Mouse (Mus musculus): ENCODE results near the gene Pnp2.
"Not testable (repeated sequence)": the region's sequence is repeated elsewhere in the genome, so short reads cannot be mapped to it uniquely, and the experiment has no call there.

The Pnp2 gene

DNA sequence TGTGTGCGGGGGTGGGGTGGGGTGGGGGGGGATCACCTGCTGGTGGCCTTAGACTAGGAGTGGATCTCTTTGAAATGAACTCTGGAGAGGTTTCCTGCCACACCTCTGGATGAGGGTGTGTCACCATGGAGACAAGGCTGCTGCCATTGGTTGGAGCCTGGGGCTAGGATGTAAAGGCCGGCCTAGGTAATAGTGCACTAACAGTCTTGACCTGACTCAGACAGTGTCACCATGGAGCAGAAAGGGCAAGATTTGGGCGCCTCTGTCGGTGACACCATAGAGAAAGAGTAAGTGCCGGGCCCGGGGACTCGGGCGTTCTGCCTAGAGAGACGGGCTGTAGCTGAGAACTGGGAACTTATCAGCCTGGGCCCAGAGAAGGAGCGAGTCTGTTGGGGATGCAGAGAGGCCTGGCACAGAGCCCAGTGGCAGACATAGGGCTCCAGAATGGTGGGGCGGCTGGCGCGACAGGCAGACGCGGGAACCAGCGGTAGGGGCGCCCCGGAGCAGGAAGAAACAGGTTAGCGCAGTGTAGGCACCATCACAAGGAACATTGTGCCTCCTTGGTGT lies at the start of gene Pnp2:
TSS of gene Pnp2 (plus strand) at position 51 of the 567 bp plus-strand sequence.
- in situ Hi-C loops (cut with MboI, MseI), result not testable (repeated sequence)

DNA sequence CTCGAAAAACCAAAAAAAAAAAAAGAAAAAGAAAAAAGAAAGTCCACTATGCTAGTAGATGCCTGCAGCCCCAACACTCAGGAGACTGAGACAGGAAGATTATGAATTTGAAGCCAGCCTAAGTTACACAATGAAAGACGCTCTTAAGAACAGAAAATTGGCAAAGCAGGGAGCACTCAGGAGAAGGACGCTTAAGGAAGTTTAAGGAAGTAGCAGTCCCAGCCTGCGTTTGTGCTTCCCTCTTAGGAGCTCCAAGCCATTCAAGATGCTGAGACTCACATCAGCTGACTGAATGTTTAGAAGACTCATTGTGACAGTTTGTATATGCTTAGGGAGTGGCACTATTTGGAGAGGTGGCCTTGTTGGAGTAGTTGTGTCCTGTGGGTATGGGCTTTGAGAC lies 47.7 kb upstream of the Pnp2 start:
- in situ Hi-C loops (cut with MboI, MseI), result loop anchor here in 1 of 2 experiments (10.0 kb wide), 1 partner anchor 597 kb away; no protein-coding TSS in a partner anchor

GRCm38 (mm10) chr14:50911356-50911755 lies 44.4 kb upstream of the Pnp2 start:
- in situ Hi-C loops (cut with MboI, MseI), result no loop called here

- in situ Hi-C loops (cut with MboI, MseI), result not testable (repeated sequence)
These were observed 32.4 kb upstream of the Pnp2 start for GRCm38 (mm10) chr14:50923437-50923836.

DNA sequence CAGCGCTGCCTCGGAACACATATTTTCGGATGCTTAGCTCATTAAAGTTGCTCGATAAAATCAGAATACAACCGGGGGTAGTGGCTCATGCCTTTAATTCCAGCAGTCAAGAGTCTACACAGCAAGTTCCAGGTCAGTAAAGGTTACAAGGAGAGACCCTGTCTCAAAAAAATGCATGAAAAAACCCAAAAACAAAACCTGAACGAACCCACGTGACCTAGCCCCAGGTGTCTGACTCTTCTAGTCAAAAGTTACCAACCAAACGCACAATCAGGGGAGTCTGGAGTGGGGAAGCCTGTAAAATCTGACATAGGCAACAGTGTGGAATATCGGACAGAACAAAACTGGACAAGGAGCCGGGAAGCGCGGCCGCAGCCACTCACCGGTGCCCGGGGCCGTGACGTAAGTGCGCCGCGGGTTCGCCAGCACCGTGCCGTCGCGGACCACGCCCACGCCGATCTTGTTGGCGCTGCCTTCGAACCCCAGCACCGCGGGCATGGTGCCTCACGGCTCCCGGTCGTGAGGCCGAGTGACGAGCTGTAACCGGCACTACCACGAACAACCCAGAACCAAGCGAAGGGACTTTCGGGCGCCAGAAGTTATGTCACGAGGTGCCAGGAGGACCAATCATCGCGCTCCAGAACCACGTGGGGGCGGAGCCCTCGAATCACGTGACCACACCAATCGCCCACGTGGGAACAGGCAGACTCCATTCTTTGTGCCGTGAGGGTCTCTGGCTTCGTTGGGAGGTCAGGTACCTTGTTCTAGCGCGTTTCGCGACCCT lies 31.3 kb upstream of the Pnp2 start, which contains the start of the genes Osgep and Apex1:
TSS of gene Osgep (minus strand) at position 613 of the 784 bp plus-strand sequence.
TSS of gene Apex1 (plus strand) at position 688 of the 784 bp plus-strand sequence.
- in situ Hi-C loops (cut with MboI, MseI), result loop anchor here (5.0 to 25.0 kb wide), 2 partner anchors 112 to 143 kb away; partner anchors contain the start of genes Ccnb1ip1 (in 1 of the 2) and Parp2 (in 1 of the 2)

DNA sequence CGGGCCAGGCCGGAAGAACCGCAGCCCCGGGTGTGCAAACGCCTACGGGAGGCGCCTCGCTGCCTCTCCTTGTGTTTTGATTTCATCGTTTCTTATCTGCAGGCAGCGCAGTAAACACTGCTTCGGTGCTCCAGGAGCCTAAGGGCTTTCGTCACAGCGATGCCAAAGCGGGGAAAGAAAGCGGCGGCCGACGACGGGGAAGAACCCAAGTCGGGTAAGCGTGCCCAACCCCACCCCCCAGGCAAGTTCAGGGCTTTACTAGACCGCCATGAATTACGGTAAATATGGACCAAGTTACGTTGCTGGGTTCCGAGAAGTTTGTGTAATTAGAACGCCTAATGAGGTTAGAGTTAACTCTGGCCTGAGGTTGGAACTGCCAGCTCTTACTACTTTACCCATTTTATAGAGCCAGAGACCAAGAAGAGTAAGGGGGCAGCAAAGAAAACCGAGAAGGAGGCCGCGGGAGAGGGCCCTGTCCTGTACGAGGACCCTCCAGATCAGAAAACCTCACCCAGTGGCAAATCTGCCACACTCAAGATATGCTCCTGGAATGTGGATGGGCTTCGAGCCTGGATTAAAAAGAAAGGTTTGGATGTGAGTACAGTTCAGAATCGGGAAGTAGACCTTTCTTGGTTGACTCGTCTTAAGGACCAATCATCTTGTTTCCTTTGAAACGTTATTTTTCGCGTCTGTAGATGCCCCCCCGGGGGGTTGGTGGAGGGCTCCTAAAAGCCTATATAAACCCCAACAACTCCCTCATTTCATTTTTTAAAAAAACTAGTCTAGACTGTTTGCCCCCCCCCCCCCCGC lies 30.5 kb upstream of the Pnp2 start:
- in situ Hi-C loops (cut with MboI, MseI), result loop anchor here (5.0 to 25.0 kb wide), 2 partner anchors 113 to 142 kb away; partner anchors contain the start of genes Ccnb1ip1 (in 1 of the 2) and Parp2 (in 1 of the 2)

DNA sequence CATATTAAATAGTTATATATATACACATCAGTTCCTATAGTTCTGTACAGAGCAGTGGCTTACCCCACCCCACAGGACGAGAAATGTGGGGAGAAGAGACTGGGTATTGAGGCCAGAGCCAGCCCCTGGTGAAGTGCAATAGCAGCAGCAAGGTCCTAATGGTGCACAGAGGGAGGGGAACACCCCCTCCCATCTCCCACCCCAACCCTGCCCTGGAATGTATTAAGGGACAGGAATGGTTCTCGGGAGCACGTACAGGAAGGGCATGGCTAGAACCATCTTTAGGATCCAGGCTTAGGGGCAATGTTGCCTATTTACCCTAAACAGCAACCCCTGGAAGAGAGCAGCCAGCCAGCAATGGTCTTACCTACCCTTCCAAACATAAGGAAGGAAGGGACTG lies 28.4 kb upstream of the Pnp2 start:
- in situ Hi-C loops (cut with MboI, MseI), result loop anchor here (5.0 to 25.0 kb wide), 2 partner anchors 115 to 140 kb away; partner anchors contain the start of genes Ccnb1ip1 (in 1 of the 2) and Parp2 (in 1 of the 2)

DNA sequence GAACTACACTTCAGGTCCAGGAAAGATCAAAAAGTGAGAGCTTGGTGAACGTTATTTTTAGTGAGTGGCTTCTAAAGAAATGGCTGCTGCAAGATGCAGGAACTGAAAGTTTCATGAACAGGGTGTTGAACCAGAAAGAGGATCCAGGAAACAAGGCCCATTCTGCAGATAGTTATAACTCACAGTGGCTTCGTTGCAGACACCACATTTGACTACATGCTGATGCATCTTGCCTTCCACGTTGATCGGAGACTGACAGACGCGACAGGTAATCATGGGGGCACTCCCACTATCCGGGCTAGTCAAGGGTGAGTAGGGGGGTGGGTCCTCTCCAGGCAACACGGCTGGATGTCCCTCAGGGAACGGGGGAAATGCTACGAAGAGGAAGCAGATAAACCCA lies 25.8 kb upstream of the Pnp2 start:
- in situ Hi-C loops (cut with MboI, MseI), result loop anchor here (5.0 to 25.0 kb wide), 2 partner anchors 118 to 137 kb away; partner anchors contain the start of genes Ccnb1ip1 (in 1 of the 2) and Parp2 (in 1 of the 2)

DNA sequence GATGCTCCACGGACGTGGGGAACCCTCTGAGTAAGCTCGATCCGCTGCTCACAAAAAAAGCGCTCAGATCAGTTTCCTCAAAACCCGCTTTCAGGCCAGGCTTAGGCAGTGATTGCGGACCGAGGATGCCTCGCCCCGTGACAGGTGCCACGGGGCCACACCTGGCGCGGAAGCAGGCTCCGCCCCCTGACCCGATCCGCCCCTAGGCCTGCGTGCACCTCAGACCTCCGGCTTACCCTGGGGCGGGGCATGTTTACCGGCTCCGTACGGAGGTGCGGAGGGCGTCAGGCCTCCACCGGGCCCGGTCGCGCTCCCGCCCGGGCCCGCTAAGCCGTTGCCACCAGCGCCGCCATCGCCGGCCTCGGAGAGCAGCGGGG lies 25.4 kb upstream of the Pnp2 start:
- in situ Hi-C loops (cut with MboI, MseI), result loop anchor here in 1 of 2 experiments (25.0 kb wide), 1 partner anchor 118 kb away; the partner anchor contains the start of genes Ccnb1ip1 and Parp2

- in situ Hi-C loops (cut with MboI, MseI), result loop anchor here in 1 of 2 experiments (25.0 kb wide), 1 partner anchor 119 kb away; the partner anchor contains the start of genes Ccnb1ip1 and Parp2
These were observed 24.9 kb upstream of the Pnp2 start, which contains the start of the genes Pip4p1 and Pnp for GRCm38 (mm10) chr14:50930754-50931492. TSS of gene Pip4p1 (minus strand) at chr14:50930856. TSS of gene Pnp (plus strand) at chr14:50931082.

GRCm38 (mm10) chr14:50931493-50932020 lies 24.2 kb upstream of the Pnp2 start:
- in situ Hi-C loops (cut with MboI, MseI), result loop anchor here in 1 of 2 experiments (25.0 kb wide), 1 partner anchor 119 kb away; the partner anchor contains the start of genes Ccnb1ip1 and Parp2

GRCm38 (mm10) chr14:50936649-50937048 lies 19.1 kb upstream of the Pnp2 start:
- in situ Hi-C loops (cut with MboI, MseI), result loop anchor here in 1 of 2 experiments (25.0 kb wide), 1 partner anchor 124 kb away; the partner anchor contains the start of genes Ccnb1ip1 and Parp2

DNA sequence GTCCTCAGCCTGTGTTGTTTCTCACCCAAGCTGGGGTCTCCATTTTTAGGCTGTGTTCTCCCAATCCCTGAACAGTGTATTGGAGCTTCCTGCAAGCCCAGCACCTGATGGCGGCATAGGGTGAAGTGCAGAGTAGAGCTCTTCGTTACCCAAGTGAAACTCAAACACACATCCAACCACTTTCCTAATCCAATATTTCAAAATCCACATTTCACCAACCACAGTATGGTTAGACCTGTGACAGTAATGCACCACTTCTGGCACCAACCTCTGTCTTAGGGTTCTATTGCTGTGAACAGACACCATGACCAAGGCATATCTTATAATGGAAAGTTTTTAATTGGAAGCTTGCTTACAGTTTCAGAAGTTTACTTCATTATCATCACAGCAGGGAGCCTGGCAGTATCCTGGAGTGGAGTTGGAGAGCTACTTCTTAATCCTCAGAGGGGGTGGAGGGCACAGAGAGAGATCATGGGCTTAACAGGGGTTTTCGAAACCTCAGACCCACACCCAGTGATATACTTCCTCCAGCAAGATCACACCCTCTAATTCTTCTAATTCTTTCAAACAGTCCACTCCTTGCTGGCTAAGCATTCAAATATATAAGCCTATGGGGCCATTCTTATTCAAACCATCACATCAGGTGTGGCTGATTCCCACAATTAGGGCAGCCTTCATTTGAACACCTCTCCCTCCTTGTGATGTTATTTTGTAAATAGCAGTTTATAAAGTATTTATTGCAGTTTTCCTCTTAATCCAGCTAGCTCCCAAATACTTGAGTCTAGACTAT lies 17.5 kb upstream of the Pnp2 start:
- in situ Hi-C loops (cut with MboI, MseI), result loop anchor here in 1 of 2 experiments (25.0 kb wide), 1 partner anchor 126 kb away; the partner anchor contains the start of genes Ccnb1ip1 and Parp2

DNA sequence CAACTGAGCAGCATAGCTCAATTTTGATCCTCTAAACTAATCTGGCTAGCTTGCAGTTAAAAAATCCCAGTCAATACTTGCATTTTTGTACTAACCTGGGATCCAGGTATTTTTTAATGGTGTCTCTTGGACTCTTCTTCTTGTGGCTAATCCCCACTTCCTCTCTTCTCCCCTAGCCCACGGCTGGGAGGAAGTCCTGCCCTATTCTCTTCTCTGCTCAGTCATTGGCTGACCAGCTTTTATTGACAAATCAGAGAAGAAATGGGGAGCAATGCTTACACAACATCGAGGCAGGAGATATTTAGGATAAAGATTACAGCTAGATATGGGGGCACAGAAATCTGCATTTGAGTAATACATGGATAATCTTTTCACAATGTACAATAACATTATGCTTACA lies 16.9 kb upstream of the Pnp2 start:
- in situ Hi-C loops (cut with MboI, MseI), result loop anchor here in 1 of 2 experiments (25.0 kb wide), 1 partner anchor 127 kb away; the partner anchor contains the start of genes Ccnb1ip1 and Parp2

- in situ Hi-C loops (cut with MboI, MseI), result loop anchor here in 1 of 2 experiments (25.0 kb wide), 1 partner anchor 132 kb away; the partner anchor contains the start of genes Ccnb1ip1 and Parp2
These were observed 11.7 kb upstream of the Pnp2 start, which contains the start of gene Gm49342 for GRCm38 (mm10) chr14:50943932-50944667. TSS of gene Gm49342 (plus strand) at chr14:50944517.

- in situ Hi-C loops (cut with MboI, MseI), result loop anchor here in 1 of 2 experiments (25.0 kb wide), 1 partner anchor 132 kb away; the partner anchor contains the start of genes Ccnb1ip1 and Parp2
These were observed 11.1 kb upstream of the Pnp2 start for GRCm38 (mm10) chr14:50944668-50945033.

- in situ Hi-C loops (cut with MboI, MseI), result loop anchor here in 1 of 2 experiments (25.0 kb wide), 1 partner anchor 133 kb away; the partner anchor contains the start of genes Ccnb1ip1 and Parp2
These were observed 10.7 kb upstream of the Pnp2 start for GRCm38 (mm10) chr14:50945081-50945480.
